Mouse (Mus musculus) left cerebral cortex, postnatal 36 days (tissue): ENCODE data around the gene Ugt3a2. TPM values are rescaled to one million over a fixed set of nuclear protein-coding genes. Genes with fewer than 3 reads are reported as not detected.

ENCODE experiments used
- DNase-seq, 2 experiments: peaks; one replicate each; pipeline ENCODE4 v3.0.0; 2021 to 2022; ENCODE audit warnings: low spot score in 2 of 2, mixed read lengths in 1 of 2
- intact Hi-C: fragments of 180-260 bp; cut with DNase I; formaldehyde crosslinking; loops from one replicate; pipeline ENCODE4 v1.15.1; 2025
- total RNA-seq, 2 experiments: library from RNA; stranded (reverse); gene quantifications; 2 replicates each; pipeline ENCODE4 v1.2.3; 2021

Gene Ugt3a2
- not detected for total RNA-seq

- DNase-seq = no peak
- intact Hi-C loops = no loop called here
These were observed at the start of gene Ugt3a2 for GRCm38 (mm10) chr15:9335341-9335740. TSS of gene Ugt3a2 (plus strand) at chr15:9335550.

DNA sequence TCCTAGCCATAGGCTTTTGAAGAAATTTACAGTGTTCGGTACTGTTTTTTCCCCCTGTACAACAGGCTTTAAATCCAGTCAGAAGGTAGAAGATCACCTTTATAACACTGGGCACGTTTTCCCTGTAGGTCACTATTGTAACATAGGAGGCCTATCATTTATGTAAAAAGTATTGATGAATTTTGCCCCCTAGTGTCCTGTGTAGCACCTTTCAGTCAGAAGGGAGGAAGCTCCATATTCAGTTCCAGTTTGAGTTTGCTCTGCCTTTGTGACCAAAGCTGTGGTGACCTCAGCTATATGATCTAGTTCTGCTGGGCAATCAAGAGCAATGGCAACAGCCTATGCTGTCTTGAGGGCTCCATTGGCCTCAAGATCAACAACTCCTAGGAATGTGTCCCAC lies 45.7 kb upstream of the Ugt3a2 start:
- intact Hi-C loops = loop anchor here (5.0 kb wide), 1 partner anchor 63 kb away; no protein-coding TSS in a partner anchor
- no peak for DNase-seq

DNA sequence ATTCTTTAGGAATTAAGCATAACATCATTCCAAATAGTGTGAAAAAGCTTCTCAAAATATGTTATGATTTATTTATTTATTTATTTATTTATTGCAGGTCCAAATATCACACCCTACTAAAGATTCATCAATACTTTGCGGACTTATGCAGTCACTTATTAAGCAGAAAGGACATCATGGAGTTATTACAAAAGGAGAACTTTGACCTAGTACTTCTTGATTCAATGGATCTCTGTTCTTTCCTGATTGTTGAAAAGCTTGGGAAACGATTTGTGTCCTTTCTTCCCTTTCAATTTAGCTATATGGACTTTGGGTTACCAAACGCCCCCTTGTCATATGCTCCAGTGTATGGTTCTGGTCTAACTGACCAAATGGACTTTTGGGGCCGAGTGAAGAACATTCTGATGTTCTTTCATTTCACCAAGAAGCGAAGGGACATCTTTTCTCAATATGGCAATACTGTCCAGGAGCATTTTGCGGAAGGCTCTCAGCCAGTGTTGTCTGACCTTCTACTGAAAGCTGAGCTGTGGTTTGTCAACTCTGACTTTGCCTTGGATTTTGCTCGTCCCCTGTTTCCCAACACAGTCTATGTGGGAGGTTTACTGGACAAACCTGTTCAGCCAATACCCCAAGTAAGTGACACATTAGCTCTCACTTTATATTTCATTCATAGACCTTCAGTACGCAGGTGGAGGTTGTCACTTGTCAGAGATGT lies 29.2 kb upstream of the Ugt3a2 start:
- intact Hi-C loops = no loop called here
- DNase-seq = no peak

- intact Hi-C loops = no loop called here
- DNase-seq = no peak
These were observed 754 bp upstream of the Ugt3a2 start for GRCm38 (mm10) chr15:9334596-9334995.

DNA sequence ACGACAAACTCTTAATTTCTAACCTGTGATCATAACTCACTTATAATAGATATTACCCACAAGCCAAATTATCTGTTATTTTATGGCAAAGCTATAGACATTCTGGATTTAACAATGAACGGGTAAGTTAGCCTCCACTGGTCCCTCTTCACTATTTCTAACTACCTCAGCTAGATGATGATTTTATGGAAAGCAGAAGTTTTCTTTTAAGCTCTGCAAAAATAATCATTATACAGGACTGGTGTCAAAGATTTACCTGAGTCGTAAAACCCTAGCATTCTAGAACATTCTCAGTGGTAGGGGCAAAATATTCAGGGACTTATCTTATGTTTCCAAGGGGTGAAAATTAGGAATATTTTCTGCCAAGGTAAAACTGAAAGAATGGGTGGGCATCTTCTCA lies 1.3 kb downstream of the Ugt3a2 start:
- intact Hi-C loops = loop anchor here (2.0 kb wide), 1 partner anchor 56 kb away; no protein-coding TSS in a partner anchor

GRCm38 (mm10) chr15:9337021-9337420 lies 1.7 kb downstream of the Ugt3a2 start:
- intact Hi-C loops = loop anchor here (2.0 kb wide), 1 partner anchor 56 kb away; no protein-coding TSS in a partner anchor
- DNase-seq = no peak

More for the DNA sequence above, 1.3 kb downstream of the Ugt3a2 start:
- DNase-seq = no peak

DNA sequence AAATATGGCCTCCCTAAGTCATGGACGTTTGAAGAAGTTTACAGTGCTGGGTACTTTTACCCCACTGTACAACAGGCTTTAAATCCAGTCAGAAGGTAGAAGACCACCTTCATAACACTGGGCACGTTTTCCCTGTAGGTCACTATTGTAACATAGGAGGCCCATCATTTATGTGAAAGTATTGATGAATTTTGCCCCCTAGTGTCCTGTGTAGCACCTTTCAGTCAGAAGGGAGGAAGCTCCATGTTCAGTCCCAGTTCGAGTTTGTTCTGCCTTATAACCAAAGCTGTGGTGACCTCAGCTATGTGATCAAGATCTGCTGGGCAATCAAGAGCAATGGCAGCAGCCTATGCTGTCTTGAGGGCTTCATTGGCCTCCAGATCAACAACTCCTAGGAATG lies 13.4 kb downstream of the Ugt3a2 start:
- no peak for DNase-seq
- intact Hi-C loops = no loop called here

DNA sequence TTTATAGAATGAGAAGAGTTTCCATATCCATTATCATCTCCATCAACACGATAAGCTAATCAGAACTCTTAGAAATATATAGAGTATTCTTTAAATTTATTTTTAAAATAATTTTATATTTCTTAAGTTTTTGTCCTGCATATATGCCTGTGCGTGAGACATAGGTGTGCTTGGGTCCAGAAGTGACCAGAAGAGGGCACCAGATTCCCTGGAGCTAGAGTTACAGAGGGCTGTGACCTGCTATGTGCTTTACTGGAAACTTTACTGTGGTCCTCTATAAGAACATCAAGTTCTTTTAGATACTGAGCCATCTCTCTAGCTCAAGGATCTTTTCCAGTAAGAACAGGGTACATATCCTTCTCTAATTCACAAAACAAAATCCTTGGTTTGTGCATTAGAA lies 27.5 kb downstream of the Ugt3a2 start:
- no peak for DNase-seq
- intact Hi-C loops = no loop called here

DNA sequence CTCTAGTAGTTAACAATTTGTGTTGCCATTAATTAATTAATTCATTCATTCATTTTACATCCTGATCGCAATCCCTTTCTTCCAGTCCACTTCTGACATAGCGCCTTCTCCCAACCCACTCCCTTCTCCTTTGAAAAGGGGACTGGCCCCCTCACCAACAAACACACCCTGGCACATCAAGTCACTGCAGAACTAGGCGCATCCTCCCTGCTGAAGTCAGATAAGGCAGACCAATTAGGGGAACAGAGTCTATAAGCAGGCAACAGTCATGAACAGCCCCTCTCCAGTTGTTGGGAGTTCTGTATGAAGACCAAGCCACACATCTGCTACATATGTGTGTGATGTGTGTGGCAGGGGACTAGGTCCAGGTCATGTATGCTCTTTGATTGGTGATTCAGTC lies 33.4 kb downstream of the Ugt3a2 start:
- no peak for DNase-seq
- intact Hi-C loops = no loop called here

- DNase-seq = no peak
- intact Hi-C loops = no loop called here
These were observed 40.9 kb downstream of the Ugt3a2 start for GRCm38 (mm10) chr15:9376281-9376680.

DNA sequence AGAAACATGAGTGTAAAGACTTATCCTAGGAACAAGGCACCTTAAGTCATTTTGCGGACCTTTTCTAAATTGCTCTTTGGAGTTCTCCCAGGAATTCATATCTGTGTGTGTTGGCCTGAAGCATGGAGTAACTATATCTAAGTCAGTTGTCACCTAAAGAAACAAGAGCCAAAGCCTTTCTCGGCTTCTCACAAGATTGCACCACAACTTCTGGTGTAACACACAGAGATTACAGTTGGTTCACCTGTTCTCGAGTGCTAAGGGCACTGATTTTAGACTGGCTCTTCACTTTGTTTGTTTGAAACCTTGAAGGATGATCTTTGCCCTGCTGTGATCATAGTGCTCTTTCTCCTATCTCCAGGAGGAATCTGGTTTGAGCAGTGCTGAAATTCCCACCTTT lies 74.1 kb downstream of the Ugt3a2 start:
- no peak for DNase-seq
- intact Hi-C loops = no loop called here

Other genes starting within 250 kb of the Ugt3a2 start
- gene Lmbrd2, start 195.0 kb upstream of the Ugt3a2 start, total RNA-seq = 10 to 100 TPM; 61.1 to 68.9 TPM
- gene Skp2, start 180.1 kb upstream of the Ugt3a2 start, total RNA-seq = 1 to 10 TPM; 4.3 to 6.1 TPM
- gene Ugt3a1, start 58.7 kb upstream of the Ugt3a2 start, total RNA-seq = not detected
- gene Capsl, start 100.5 kb downstream of the Ugt3a2 start, total RNA-seq = 1 to 10 TPM; 1.8 to 2.1 TPM
- under 1 TPM; 0.39 to 0.48 TPM for gene Il7r, start 194.6 kb downstream of the Ugt3a2 start, total RNA-seq